Mouse (Mus musculus): ENCODE results near the gene Prkcz.

Gene Prkcz

GRCm38 (mm10) chr4:155246691-155247105 is 114.5 kb downstream of the Prkcz start:
- DNase-seq (ENCODE audit: low read depth, low spot score) = peak; percentile 82

- no peak for DNase-seq (ENCODE audit: low read depth, low spot score)
Measured at GRCm38 (mm10) chr4:155245770-155246492, 115.2 kb downstream of the Prkcz start.

GRCm38 (mm10) chr4:155243233-155243632 is 117.9 kb downstream of the Prkcz start:
- DNase-seq (ENCODE audit: low read depth, low spot score) = peak; percentile 49

- no peak for DNase-seq (ENCODE audit: low read depth, low spot score)
Measured at GRCm38 (mm10) chr4:155242292-155242691, 118.9 kb downstream of the Prkcz start.

- no peak for DNase-seq (ENCODE audit: low read depth, low spot score)
Measured at GRCm38 (mm10) chr4:155241789-155242188, 119.4 kb downstream of the Prkcz start.

GRCm38 (mm10) chr4:155239494-155239893 is 121.7 kb downstream of the Prkcz start:
- DNase-seq (ENCODE audit: low read depth, low spot score) = no peak

GRCm38 (mm10) chr4:155238276-155238675 is 122.9 kb downstream of the Prkcz start:
- DNase-seq (ENCODE audit: low read depth, low spot score) = no peak

- DNase-seq (ENCODE audit: low read depth, low spot score) = no peak
Measured at GRCm38 (mm10) chr4:155236737-155237385, 124.3 kb downstream of the Prkcz start.

GRCm38 (mm10) chr4:155235311-155236119 is 125.6 kb downstream of the Prkcz start:
- DNase-seq (ENCODE audit: low read depth, low spot score) = peak; percentile 95

- DNase-seq (ENCODE audit: low read depth, low spot score) = no peak
Measured at GRCm38 (mm10) chr4:155234371-155235310, 126.5 kb downstream of the Prkcz start.

GRCm38 (mm10) chr4:155233878-155234277 is 127.3 kb downstream of the Prkcz start:
- peak; percentile 81 for DNase-seq (ENCODE audit: low read depth, low spot score)

- no peak for DNase-seq (ENCODE audit: low read depth, low spot score)
Measured at GRCm38 (mm10) chr4:155228461-155228860, 132.7 kb downstream of the Prkcz start.

- DNase-seq (ENCODE audit: low read depth, low spot score) = no peak
Measured at GRCm38 (mm10) chr4:155227986-155228385, 133.2 kb downstream of the Prkcz start.

GRCm38 (mm10) chr4:155225918-155226317 is 135.2 kb downstream of the Prkcz start:
- DNase-seq (ENCODE audit: low read depth, low spot score) = no peak

- DNase-seq (ENCODE audit: low read depth, low spot score) = no peak
Measured at GRCm38 (mm10) chr4:155223594-155224528, 137.3 kb downstream of the Prkcz start.

- peak; percentile 93 for DNase-seq (ENCODE audit: low read depth, low spot score)
Measured at GRCm38 (mm10) chr4:155222841-155223593, 138.1 kb downstream of the Prkcz start.

- no peak for DNase-seq (ENCODE audit: low read depth, low spot score)
Measured at GRCm38 (mm10) chr4:155222552-155222840, 138.7 kb downstream of the Prkcz start, which contains the start of gene Ski. Ski (minus strand) TSS chr4:155222592.

- DNase-seq (ENCODE audit: low read depth, low spot score) = peak; percentile 56
Measured at GRCm38 (mm10) chr4:155221599-155222551, 139.3 kb downstream of the Prkcz start.

Measured in telencephalon, adult 2 months (tissue).